Mouse (Mus musculus): ENCODE results near the gene Ankrd44. TPM values are rescaled to one million over a fixed set of nuclear protein-coding genes. Genes with fewer than 3 reads are reported as not detected.

Gene Ankrd44
- polyA plus RNA-seq, 1 experiment: 2.2 TPM

DNA sequence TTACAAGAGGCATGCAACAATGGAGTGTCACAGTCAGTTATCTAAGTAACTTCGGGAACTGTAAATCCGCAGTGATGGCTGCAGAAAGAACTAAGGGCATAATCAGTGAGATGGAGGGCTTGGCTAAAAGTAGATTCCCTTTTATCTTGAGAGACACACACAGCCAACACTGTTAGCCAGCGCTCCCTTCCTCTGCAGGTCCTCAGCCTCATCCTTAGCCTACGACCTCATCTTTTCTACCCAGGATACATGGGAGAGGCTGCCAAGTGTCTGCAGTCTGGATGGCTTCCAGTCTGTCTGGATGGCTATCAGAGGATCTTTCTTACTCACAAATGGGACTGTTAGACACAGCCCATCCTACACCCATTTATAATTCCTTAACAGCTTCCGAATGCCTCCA is 185.3 kb downstream of the Ankrd44 start:
- no peaks in the 10 kb centered on the region for H3K27me3 ChIP-seq (ENCODE audit: control insufficient read depth, insufficient read depth, insufficient read length)
- no peaks in the 10 kb centered on the region for H3K79me2 ChIP-seq (ENCODE audit: control insufficient read depth, insufficient read depth)
- H3K36me3 ChIP-seq (ENCODE audit: control insufficient read depth, insufficient read depth): no peaks in the 10 kb centered on the region
- no peaks in the 10 kb centered on the region for H3K79me3 ChIP-seq (ENCODE audit: low read depth)
- H3ac ChIP-seq (ENCODE audit: control insufficient read depth, insufficient read length, low read depth): no peak overlapping the region
- TF ChIP-seq CTCF (IDR thresholded peaks at IDR 0.05; ENCODE audit: control insufficient read depth, insufficient read depth, insufficient read length): no peak
- TF ChIP-seq USF1 (IDR thresholded peaks at IDR 0.05; ENCODE audit: low read depth): no peak
- no peak for TF ChIP-seq MYOD1 (IDR thresholded peaks at IDR 0.05; ENCODE audit: control insufficient read depth, insufficient read length, low read depth)
- no peak for TF ChIP-seq MYOG (IDR thresholded peaks at IDR 0.05; ENCODE audit: control insufficient read depth, extremely low read depth, insufficient read length)
- TF ChIP-seq FOSL1 (IDR thresholded peaks at IDR 0.05; ENCODE audit: insufficient read depth, low read length, poor library complexity, severe bottlenecking): no peak
- no peak for TF ChIP-seq CEBPB (IDR thresholded peaks at IDR 0.05; ENCODE audit: low read depth)
- no peak for TF ChIP-seq MAX (IDR thresholded peaks at IDR 0.05)
- no peak overlapping the region for H3K4me3 ChIP-seq (ENCODE audit: insufficient read depth, poor library complexity, severe bottlenecking)

DNA sequence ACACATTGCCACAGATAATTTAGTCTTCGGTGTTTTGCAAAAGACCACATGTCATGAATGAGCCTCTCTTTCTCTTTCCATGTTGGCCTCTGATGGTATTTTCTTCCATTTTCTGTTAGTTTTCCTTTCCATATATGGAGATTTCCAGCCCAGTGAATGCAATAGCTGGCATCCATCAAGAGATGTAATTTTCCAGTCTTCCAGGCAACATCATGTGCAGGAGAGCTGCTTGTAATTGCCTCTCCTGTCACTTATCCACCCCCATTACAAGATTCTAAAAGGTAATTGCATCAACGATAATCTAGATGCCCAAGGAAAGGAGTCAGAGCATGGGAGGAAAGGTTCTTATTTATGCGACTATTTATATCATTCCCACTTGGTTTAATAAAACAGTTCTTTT is 188.7 kb downstream of the Ankrd44 start:
- no peak overlapping the region for H3ac ChIP-seq (ENCODE audit: control insufficient read depth, insufficient read length, low read depth)
- no peak overlapping the region for H3K4me3 ChIP-seq (ENCODE audit: insufficient read depth, poor library complexity, severe bottlenecking)
- H3K79me3 ChIP-seq (ENCODE audit: low read depth): no peaks in the 10 kb centered on the region
- H3K27me3 ChIP-seq (ENCODE audit: control insufficient read depth, insufficient read depth, insufficient read length): no peaks in the 10 kb centered on the region
- no peaks in the 10 kb centered on the region for H3K79me2 ChIP-seq (ENCODE audit: control insufficient read depth, insufficient read depth)
- H3K36me3 ChIP-seq (ENCODE audit: control insufficient read depth, insufficient read depth): no peaks in the 10 kb centered on the region
- TF ChIP-seq MYOD1 (IDR thresholded peaks at IDR 0.05; ENCODE audit: control insufficient read depth, insufficient read length, low read depth) (no peak), CEBPB (IDR thresholded peaks at IDR 0.05; ENCODE audit: low read depth) (no peak), MYOG (IDR thresholded peaks at IDR 0.05; ENCODE audit: control insufficient read depth, extremely low read depth, insufficient read length) (no peak), CTCF (IDR thresholded peaks at IDR 0.05; ENCODE audit: control insufficient read depth, insufficient read depth, insufficient read length) (no peak), USF1 (IDR thresholded peaks at IDR 0.05; ENCODE audit: low read depth) (no peak), FOSL1 (IDR thresholded peaks at IDR 0.05; ENCODE audit: insufficient read depth, low read length, poor library complexity, severe bottlenecking) (no peak), MAX (IDR thresholded peaks at IDR 0.05) (no peak)

DNA sequence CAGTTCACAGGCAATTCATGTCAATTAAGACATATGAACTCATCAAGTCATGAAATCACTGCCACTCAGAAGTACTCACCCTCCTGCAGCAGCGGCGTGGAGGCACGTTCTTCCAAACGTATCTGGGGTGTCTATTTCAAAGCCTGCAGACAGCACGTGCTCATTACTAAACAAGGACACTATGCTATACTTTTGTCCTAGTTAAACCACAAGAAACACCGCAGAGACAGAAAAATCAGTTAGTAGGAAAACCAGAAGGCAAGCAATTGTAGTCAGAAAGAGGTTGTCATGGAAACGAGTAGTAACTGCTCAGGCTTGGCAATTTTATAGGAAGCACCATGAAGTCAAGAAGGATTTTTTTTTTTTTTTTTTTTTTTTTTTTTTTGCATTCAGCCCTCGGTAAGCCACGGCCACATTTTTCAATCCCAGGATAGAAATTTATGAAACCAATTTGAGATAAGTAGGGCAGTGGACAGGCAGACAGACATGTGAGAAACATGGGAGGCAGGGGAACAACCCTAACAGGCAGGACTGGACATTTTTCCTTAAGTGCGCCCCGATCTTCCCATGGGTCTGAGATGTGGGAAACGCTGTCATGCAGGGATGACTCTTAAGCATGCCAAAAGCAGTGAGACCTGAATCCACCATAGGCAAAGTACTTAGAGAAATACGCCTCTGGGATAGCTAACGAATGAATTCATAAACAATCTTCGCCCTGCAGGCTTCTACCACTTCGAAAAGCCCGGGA is 191.1 kb downstream of the Ankrd44 start:
- no peaks in the 10 kb centered on the region for H3K36me3 ChIP-seq (ENCODE audit: control insufficient read depth, insufficient read depth)
- TF ChIP-seq FOSL1 (IDR thresholded peaks at IDR 0.05; ENCODE audit: insufficient read depth, low read length, poor library complexity, severe bottlenecking) (no peak), CTCF (IDR thresholded peaks at IDR 0.05; ENCODE audit: control insufficient read depth, insufficient read depth, insufficient read length) (no peak), MYOD1 (IDR thresholded peaks at IDR 0.05; ENCODE audit: control insufficient read depth, insufficient read length, low read depth) (no peak), MAX (IDR thresholded peaks at IDR 0.05) (no peak), CEBPB (IDR thresholded peaks at IDR 0.05; ENCODE audit: low read depth) (no peak), USF1 (IDR thresholded peaks at IDR 0.05; ENCODE audit: low read depth) (no peak), MYOG (IDR thresholded peaks at IDR 0.05; ENCODE audit: control insufficient read depth, extremely low read depth, insufficient read length) (no peak)
- no peak overlapping the region for H3K4me3 ChIP-seq (ENCODE audit: insufficient read depth, poor library complexity, severe bottlenecking)
- no peak overlapping the region for H3ac ChIP-seq (ENCODE audit: control insufficient read depth, insufficient read length, low read depth)
- no peaks in the 10 kb centered on the region for H3K79me3 ChIP-seq (ENCODE audit: low read depth)
- H3K27me3 ChIP-seq (ENCODE audit: control insufficient read depth, insufficient read depth, insufficient read length): no peaks in the 10 kb centered on the region
- no peaks in the 10 kb centered on the region for H3K79me2 ChIP-seq (ENCODE audit: control insufficient read depth, insufficient read depth)

DNA sequence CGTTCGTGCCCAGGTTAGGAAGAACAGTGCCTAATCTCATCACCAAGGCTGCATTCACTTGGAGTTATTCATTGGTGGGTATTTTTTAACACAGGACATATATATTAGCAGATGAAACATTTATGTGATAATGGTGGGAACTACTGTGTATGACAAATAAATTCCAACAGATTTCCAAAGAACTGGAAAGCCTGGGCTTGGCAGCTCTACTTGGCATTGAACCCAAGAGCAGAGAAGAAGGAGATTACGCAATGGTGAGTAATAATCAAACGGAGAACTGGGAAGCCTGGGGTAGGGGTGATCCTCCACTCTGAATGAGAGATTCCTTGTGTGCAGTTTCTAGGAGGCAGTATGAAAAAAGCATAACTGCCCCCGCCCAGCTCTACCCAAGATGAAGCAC is 196.9 kb downstream of the Ankrd44 start:
- Histone ChIP-seq H3K79me3 (ENCODE audit: low read depth) (no peaks in the 10 kb centered on the region), H3K4me3 (ENCODE audit: insufficient read depth, poor library complexity, severe bottlenecking) (no peak overlapping the region), H3K27me3 (ENCODE audit: control insufficient read depth, insufficient read depth, insufficient read length) (no peaks in the 10 kb centered on the region), H3ac (ENCODE audit: control insufficient read depth, insufficient read length, low read depth) (no peak overlapping the region), H3K36me3 (ENCODE audit: control insufficient read depth, insufficient read depth) (no peaks in the 10 kb centered on the region), H3K79me2 (ENCODE audit: control insufficient read depth, insufficient read depth) (no peaks in the 10 kb centered on the region)
- peak; percentile 94 for TF ChIP-seq CEBPB (IDR thresholded peaks at IDR 0.05; ENCODE audit: low read depth)
- TF ChIP-seq FOSL1 (IDR thresholded peaks at IDR 0.05; ENCODE audit: insufficient read depth, low read length, poor library complexity, severe bottlenecking): no peak
- no peak for TF ChIP-seq USF1 (IDR thresholded peaks at IDR 0.05; ENCODE audit: low read depth)
- no peak for TF ChIP-seq MYOD1 (IDR thresholded peaks at IDR 0.05; ENCODE audit: control insufficient read depth, insufficient read length, low read depth)
- no peak for TF ChIP-seq MAX (IDR thresholded peaks at IDR 0.05)
- no peak for TF ChIP-seq CTCF (IDR thresholded peaks at IDR 0.05; ENCODE audit: control insufficient read depth, insufficient read depth, insufficient read length)
- no peak for TF ChIP-seq MYOG (IDR thresholded peaks at IDR 0.05; ENCODE audit: control insufficient read depth, extremely low read depth, insufficient read length)

DNA sequence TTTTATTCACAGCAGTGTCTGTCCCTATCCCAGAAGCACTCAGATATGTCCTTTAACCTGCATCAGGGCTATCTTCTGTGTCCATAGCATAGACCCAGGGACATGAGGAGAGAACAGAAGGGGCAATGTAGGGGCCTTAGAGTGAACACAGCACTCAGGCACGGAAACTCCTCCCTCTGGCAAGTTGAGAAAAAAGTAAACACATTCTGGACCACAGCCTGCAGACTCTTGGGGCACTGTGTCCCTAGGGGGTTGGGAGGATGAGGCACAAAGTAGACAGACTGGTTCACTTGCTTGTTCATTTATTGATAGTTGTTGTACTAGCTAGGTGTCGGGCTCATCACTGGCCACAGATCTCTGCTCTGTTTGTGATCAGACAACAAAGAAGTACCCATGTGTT is 199.6 kb downstream of the Ankrd44 start:
- Histone ChIP-seq H3ac (ENCODE audit: control insufficient read depth, insufficient read length, low read depth) (no peak overlapping the region), H3K4me3 (ENCODE audit: insufficient read depth, poor library complexity, severe bottlenecking) (no peak overlapping the region), H3K79me3 (ENCODE audit: low read depth) (no peaks in the 10 kb centered on the region), H3K36me3 (ENCODE audit: control insufficient read depth, insufficient read depth) (no peaks in the 10 kb centered on the region), H3K79me2 (ENCODE audit: control insufficient read depth, insufficient read depth) (no peaks in the 10 kb centered on the region), H3K27me3 (ENCODE audit: control insufficient read depth, insufficient read depth, insufficient read length) (no peaks in the 10 kb centered on the region)
- no peak for TF ChIP-seq MAX (IDR thresholded peaks at IDR 0.05)
- no peak for TF ChIP-seq FOSL1 (IDR thresholded peaks at IDR 0.05; ENCODE audit: insufficient read depth, low read length, poor library complexity, severe bottlenecking)
- no peak for TF ChIP-seq CTCF (IDR thresholded peaks at IDR 0.05; ENCODE audit: control insufficient read depth, insufficient read depth, insufficient read length)
- no peak for TF ChIP-seq MYOG (IDR thresholded peaks at IDR 0.05; ENCODE audit: control insufficient read depth, extremely low read depth, insufficient read length)
